ENCODE assay signal across 24 mouse cellular contexts in the genomic region with DNA sequence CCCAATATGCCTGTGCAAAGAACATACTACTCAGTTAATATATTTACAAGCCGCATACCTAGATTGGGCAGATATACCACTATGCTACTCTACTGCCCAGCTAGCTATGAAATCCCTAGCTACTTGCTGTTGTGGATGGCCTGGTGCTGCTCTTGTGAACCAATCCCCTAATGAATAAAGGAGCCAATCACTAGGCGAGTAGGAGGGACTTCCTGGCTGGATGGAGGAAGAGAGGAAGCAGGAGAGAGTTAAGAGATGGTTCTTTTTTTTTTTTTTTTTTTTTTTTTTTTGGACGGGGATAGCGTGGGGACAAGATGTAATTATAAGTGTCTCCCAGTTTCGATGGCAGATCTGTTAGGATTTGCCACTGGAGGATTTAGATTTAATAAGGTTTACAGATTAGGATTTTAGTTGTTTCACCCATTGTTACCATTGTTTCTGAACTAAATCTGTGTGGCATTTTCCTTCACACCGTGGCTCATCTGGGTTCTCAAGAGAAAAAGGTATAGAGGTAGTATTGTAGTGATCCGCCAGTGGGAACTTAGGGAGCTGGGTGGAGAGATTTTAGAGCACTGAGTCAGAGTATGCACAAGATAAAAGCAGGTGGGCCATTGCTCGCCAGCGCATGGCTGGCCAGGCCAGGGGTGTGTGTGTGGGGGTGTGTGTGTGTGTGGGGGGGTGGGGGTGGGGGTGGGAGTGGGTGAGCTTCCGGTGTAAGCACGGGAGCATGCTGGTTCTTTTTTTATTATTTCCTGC. TPM values are rescaled to one million over a fixed set of nuclear protein-coding genes. Genes with fewer than 3 reads are reported as not detected.
DNase-seq lines count a peak whose midpoint lies in the region; ATAC-seq and TF ChIP-seq lines count a peak whose summit lies in the region.
"Had no signal": no experiment of that assay in that cellular context is flagged by ENCODE, and none has a peak within 500 bp of the region (broad histone marks: within the 10 kb centered on the region; RNA-seq: fewer than 3 reads in every experiment).

No protein-coding gene starts in this region.

- TF ChIP-seq EP300 in liver, postnatal 0 days (IDR thresholded peaks at IDR 0.05; ENCODE audit: low read depth): no peak

- H3K4me3 ChIP-seq in liver, postnatal 0 days (ENCODE audit: low read depth, low read length): no peak overlapping the region
- no peak overlapping the region for H3K4me3 ChIP-seq in limb, embryonic 10.5 days
- H3K4me3 ChIP-seq: forebrain, embryonic 10.5 days; hindbrain, embryonic 10.5 days; limb, embryonic 12.5 days; lung, embryonic 15.5 days; megakaryocyte, embryonic 14.5 days; midbrain, embryonic 15.5 days; neural tube, embryonic 13.5 days had no signal

- no peak overlapping the region for H3K4me2 ChIP-seq in liver, postnatal 0 days (ENCODE audit: low read depth, low read length)
- H3K4me2 ChIP-seq: limb, embryonic 12.5 days; lung, embryonic 15.5 days; midbrain, embryonic 15.5 days; neural tube, embryonic 13.5 days had no signal

- ATAC-seq in liver, postnatal 0 days: no peak
- ATAC-seq: midbrain, embryonic 15.5 days had no signal

- H3K27me3 ChIP-seq in liver, postnatal 0 days (ENCODE audit: insufficient read depth, low read length): no peaks in the 10 kb centered on the region
- no peaks in the 10 kb centered on the region for H3K27me3 ChIP-seq in limb, embryonic 10.5 days (ENCODE audit: low read depth, poor library complexity, severe bottlenecking)
- H3K27me3 ChIP-seq: limb, embryonic 12.5 days; lung, embryonic 15.5 days; megakaryocyte, embryonic 14.5 days; midbrain, embryonic 15.5 days; neural tube, embryonic 13.5 days had no signal

- no peak overlapping the region for H3K27ac ChIP-seq in liver, postnatal 0 days (ENCODE audit: low read depth)
- H3K27ac ChIP-seq in limb, embryonic 10.5 days: no peak overlapping the region
- H3K27ac ChIP-seq: forebrain, embryonic 10.5 days; hindbrain, embryonic 10.5 days; limb, embryonic 12.5 days; liver, embryonic 14.5 days; lung, embryonic 15.5 days; midbrain, embryonic 15.5 days; neural tube, embryonic 13.5 days had no signal

- no peaks in the 10 kb centered on the region for H3K4me1 ChIP-seq in liver, postnatal 0 days (ENCODE audit: insufficient read depth)
- H3K4me1 ChIP-seq in limb, embryonic 10.5 days: peaks cover 37% of the 10 kb centered on the region
- H3K4me1 ChIP-seq: lung, embryonic 15.5 days; megakaryocyte, embryonic 14.5 days; midbrain, embryonic 15.5 days had no signal

- H3K9ac ChIP-seq in liver, postnatal 0 days (replicated peaks): no peak overlapping the region
- H3K9ac ChIP-seq: limb, embryonic 12.5 days; liver, embryonic 14.5 days; lung, embryonic 15.5 days; midbrain, embryonic 15.5 days; neural tube, embryonic 13.5 days had no signal

- TF ChIP-seq CTCF in liver, postnatal 0 days (IDR thresholded peaks at IDR 0.05; ENCODE audit: low read depth): no peak

- intact Hi-C loops in heart, postnatal 36 days (cut with DNase I): no loop called here

- H3K36me3 ChIP-seq in liver, postnatal 0 days (replicated peaks; ENCODE audit: insufficient read depth, low read length): no peaks in the 10 kb centered on the region
- no peaks in the 10 kb centered on the region for H3K36me3 ChIP-seq in limb, embryonic 10.5 days
- H3K36me3 ChIP-seq: forebrain, embryonic 10.5 days; hindbrain, embryonic 10.5 days; limb, embryonic 12.5 days; lung, embryonic 15.5 days; midbrain, embryonic 15.5 days; neural tube, embryonic 13.5 days had no signal

- 69% methylated on average over 11 of the region's 11 CpGs for WGBS in liver, postnatal 0 days (ENCODE audit: insufficient replicate concordance)
- 92% methylated on average over 11 of the region's 11 CpGs for whole genome bisulfite sequencing in limb, embryonic 10.5 days

- H3K9me3 ChIP-seq in liver, postnatal 0 days (ENCODE audit: low read length): no peaks in the 10 kb centered on the region
- H3K9me3 ChIP-seq in limb, embryonic 10.5 days (replicated peaks): no peaks in the 10 kb centered on the region
- H3K9me3 ChIP-seq: forebrain, embryonic 10.5 days; hindbrain, embryonic 10.5 days; limb, embryonic 12.5 days; lung, embryonic 15.5 days; midbrain, embryonic 15.5 days; neural tube, embryonic 13.5 days had no signal

- peak; percentile 44 for DNase-seq in heart, adult 11 months
- no peak for DNase-seq in heart, postnatal 36 days
- DNase-seq in liver, postnatal 0 days: peak; percentile 10
- DNase-seq in liver (no peak), ES-CJ7 (ENCODE audit: low read depth, low spot score) (peak; percentile 87)
- DNase-seq in limb, embryonic 10.5 days (ENCODE audit: low spot score): peak; percentile 20
- DNase-seq in layer of hippocampus, postnatal 25 days (ENCODE audit: extremely low spot score in 1 of 2, low spot score in 1 of 2): no peak
- DNase-seq in right cerebral cortex, adult 2 months (ENCODE audit: low spot score in 2 of 2): no peak
- DNase-seq: adrenal gland, postnatal 36 days; cerebellum, adult 11 months; cerebellum, adult 9-11 months; kidney, adult 18-20 months; lung, postnatal 36 days; right cerebral cortex, adult 18-20 months; thymus, adult 18-20 months; thymus, postnatal 36 days had no signal

RNA-seq across cellular contexts. Expression of gene Tns3, which starts 55.1 kb away (rescaled TPM):
- 10 to 100 TPM; 18.9 to 24.0 TPM for total RNA-seq in heart, postnatal 36 days (2021)
- polyA plus RNA-seq in liver, postnatal 0 days (2015; fragmentation: Nextera tagmentation; extraction: Ambion mirVana): 2.8 and 3.6 TPM in 2 replicates
- 28.2 and 35.6 TPM in 2 replicates for polyA plus RNA-seq in limb, embryonic 10.5 days (2016; fragmentation: Nextera tagmentation; extraction: Ambion mirVana)
- total RNA-seq in layer of hippocampus, postnatal 25 days (2021): 10 to 100 TPM; 46.6 to 53.2 TPM

Comparison
In these comparisons a context has a peak if more than half of its experiments do, and no peak if none do; other contexts are left out.
1. DNase-seq: peak in heart, adult 11 months (single experiment), liver, postnatal 0 days (single experiment), ES-CJ7 (single experiment) and limb, embryonic 10.5 days (single experiment); none in heart, postnatal 36 days (0 of 2), liver (single experiment), layer of hippocampus, postnatal 25 days (0 of 2) and right cerebral cortex, adult 2 months (0 of 2).